Mouse (Mus musculus) CH12.LX (cell line): ENCODE results near the gene Sept12.

Experiments
- CHD1 ChIP-seq: IDR thresholded peaks from 2 replicates; pipeline ENCODE4 v1.6.1; 2012; ENCODE audit warnings: low read depth, low read length, improper control_type of control experiment, inconsistent platforms
- CTCF ChIP-seq, 2 experiments: IDR thresholded peaks in 1 of 2; conservative IDR thresholded peaks in 1 of 2; 2 replicates each; pipeline ENCODE4 v1.5.1; 2011 to 2012; ENCODE audit warnings: low read depth in 2 of 2, low read length in 2 of 2, improper control_type of control experiment in 1 of 2, inconsistent platforms in 1 of 2, mild to moderate bottlenecking in 1 of 2, moderate library complexity in 1 of 2
- HCFC1 ChIP-seq: IDR thresholded peaks from 2 replicates; pipeline ENCODE4 v1.6.1; 2012; ENCODE audit warnings: low read depth, mild to moderate bottlenecking, inconsistent platforms, low read length, improper control_type of control experiment
- IRF4 ChIP-seq: IDR thresholded peaks from 2 replicates; pipeline ENCODE4 v1.6.1; 2014; ENCODE audit warnings: low read depth, mild to moderate bottlenecking, inconsistent platforms, low read length, improper control_type of control experiment
- JUND ChIP-seq: conservative IDR thresholded peaks from 2 replicates; pipeline ENCODE4 v1.6.1; 2011; ENCODE audit warnings: low read depth, low read length, improper control_type of control experiment
- MAX ChIP-seq: IDR thresholded peaks from 2 replicates; pipeline ENCODE4 v1.6.1; 2011; ENCODE audit warnings: low read length, improper control_type of control experiment
- MEF2A ChIP-seq: IDR thresholded peaks from 2 replicates; pipeline ENCODE4 v1.6.1; 2014; ENCODE audit warnings: low read depth, mild to moderate bottlenecking, inconsistent platforms, low read length, improper control_type of control experiment, borderline replicate concordance
- POLR2A ChIP-seq: IDR thresholded peaks from 2 replicates; pipeline ENCODE4 v1.6.1; 2011; ENCODE audit warnings: low read depth, mild to moderate bottlenecking, improper control_type of control experiment, low read length
- RAD21 ChIP-seq: IDR thresholded peaks from 2 replicates; pipeline ENCODE4 v1.6.1; 2011; ENCODE audit warnings: low read depth, mild to moderate bottlenecking, low read length, improper control_type of control experiment, moderate library complexity
- SMC3 ChIP-seq: IDR thresholded peaks from 2 replicates; pipeline ENCODE4 v1.6.1; 2011; ENCODE audit warnings: low read depth, low read length, improper control_type of control experiment
- ZC3H11A ChIP-seq: IDR thresholded peaks from 2 replicates; pipeline ENCODE4 v1.6.1; 2012; ENCODE audit warnings: low read depth, mild to moderate bottlenecking, inconsistent platforms, low read length, improper control_type of control experiment
- ZKSCAN1 ChIP-seq: IDR thresholded peaks from 2 replicates; pipeline ENCODE4 v1.6.1; 2012; ENCODE audit warnings: low read depth, inconsistent platforms, low read length, improper control_type of control experiment, borderline replicate concordance
- ZNF384 ChIP-seq: IDR thresholded peaks from 2 replicates; pipeline ENCODE4 v1.6.1; 2012; ENCODE audit warnings: low read depth, low read length, improper control_type of control experiment, inconsistent platforms

- TF ChIP-seq ZNF384 (no peak), MAX (no peak), CTCF (conservative IDR thresholded peaks at IDR 0.05 in 1 of 2, IDR thresholded peaks at IDR 0.05 in 1 of 2; ENCODE audit: low read depth in 2 of 2, low read length in 2 of 2) (no peak), JUND (no peak), MEF2A (no peak), SMC3 (no peak), POLR2A (no peak), HCFC1 (no peak), ZC3H11A (no peak), RAD21 (no peak), ZKSCAN1 (no peak), IRF4 (no peak), CHD1 (no peak)
These were observed 23.1 kb downstream of the Sept12 start for GRCm38 (mm10) chr16:4974521-4974920.
